Mouse (Mus musculus): Measurements from ENCODE around the gene Trim33.

Trim33 gene

DNA sequence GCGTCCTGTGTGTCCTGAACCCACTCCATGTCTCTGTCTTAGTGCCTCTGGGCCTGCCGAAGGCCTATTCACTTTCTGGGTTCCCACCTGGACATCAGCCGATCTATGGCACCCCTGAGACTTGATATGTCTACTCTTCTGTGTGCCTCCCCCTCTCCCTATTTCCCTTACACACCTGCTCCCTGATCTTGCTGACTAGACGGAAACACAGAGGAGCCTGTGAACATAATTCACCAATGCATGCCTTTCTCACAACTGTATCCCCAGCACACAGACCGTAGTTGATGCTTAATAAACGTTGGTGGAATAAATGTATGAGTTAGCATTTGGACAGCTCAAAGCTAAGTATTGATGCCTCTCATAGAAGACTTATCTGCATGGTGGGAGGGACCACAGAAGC is 121.7 kb downstream of the Trim33 start:
- DNase-seq (ENCODE audit: low spot score), result no peak

- no peak for DNase-seq (ENCODE audit: low spot score)
Observed at GRCm38 (mm10) chr3:103401342-103402098, 122.4 kb downstream of the Trim33 start.

DNA sequence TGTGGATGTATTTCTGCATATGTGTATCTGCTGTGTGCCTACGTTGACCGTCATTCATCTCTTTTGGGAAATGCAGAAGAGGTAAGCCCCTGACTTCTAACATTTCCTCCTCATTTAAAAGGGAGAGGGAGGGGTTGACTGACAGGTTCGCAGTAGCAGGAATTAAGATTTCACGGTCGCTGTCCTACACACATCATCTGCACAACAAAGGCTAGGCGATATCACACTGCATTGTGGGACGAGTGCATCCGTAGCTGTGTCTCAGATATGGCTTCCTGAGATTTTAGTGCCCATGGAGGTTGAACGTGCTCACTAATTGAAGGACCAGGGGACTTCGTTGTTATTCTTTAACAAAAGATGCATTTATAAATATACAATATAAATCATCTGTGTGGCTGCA is 123.1 kb downstream of the Trim33 start:
- no peak for DNase-seq (ENCODE audit: low spot score)

- DNase-seq (ENCODE audit: low spot score), result no peak
Observed at GRCm38 (mm10) chr3:103405135-103405534, 126.0 kb downstream of the Trim33 start.

- no peak for DNase-seq (ENCODE audit: low spot score)
Observed at GRCm38 (mm10) chr3:103405871-103406765, 127.0 kb downstream of the Trim33 start.
